Mouse (Mus musculus): ENCODE data around the gene Ror1. TPM values are rescaled to one million over a fixed set of nuclear protein-coding genes. Genes with fewer than 3 reads are reported as not detected.

The Ror1 gene
- total RNA-seq, 1 experiment: 2.2 TPM

DNA sequence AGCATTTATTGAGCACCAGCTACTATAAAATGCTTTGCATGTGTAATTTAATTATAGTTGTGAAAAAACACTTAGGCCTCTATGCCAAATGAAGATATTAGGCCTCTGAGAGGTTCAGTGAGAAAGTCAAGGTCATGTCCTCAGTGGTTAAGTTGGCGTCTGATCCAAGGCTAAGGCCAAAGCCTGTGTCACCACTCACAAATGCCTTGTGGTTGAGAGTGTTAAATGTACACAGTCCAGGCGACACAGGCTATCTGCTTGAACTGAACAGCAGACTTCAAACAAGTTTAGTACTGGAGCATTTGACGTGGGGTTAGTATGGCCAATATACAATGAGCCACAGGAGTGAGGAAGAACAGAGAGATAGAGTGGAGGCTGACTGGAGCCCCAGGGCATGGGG is 132.5 kb downstream of the Ror1 start:
- Histone ChIP-seq H3K9me3 (ENCODE audit: control insufficient read depth, insufficient read depth, low read depth, low read length) (no peaks in the 10 kb centered on the region), H3K27ac (ENCODE audit: insufficient read depth, low read depth, low read length, poor library complexity, severe bottlenecking) (no peak overlapping the region), H3K4me3 (ENCODE audit: insufficient read depth in 1 of 2, low read depth in 1 of 2, low read length in 2 of 2, poor library complexity in 1 of 2, severe bottlenecking in 1 of 2) (no peak overlapping the region), H3K4me1 (ENCODE audit: control insufficient read depth in 2 of 2, insufficient read depth in 2 of 2, low read length in 2 of 2, poor library complexity in 1 of 2) (no peaks in the 10 kb centered on the region), H3K36me3 (ENCODE audit: control insufficient read depth, insufficient read depth, low read length, poor library complexity, severe bottlenecking) (no peaks in the 10 kb centered on the region), H3K9ac (ENCODE audit: insufficient read depth, low read depth, low read length, poor library complexity, severe bottlenecking) (no peak overlapping the region)
- TF ChIP-seq CHD2 (IDR thresholded peaks at IDR 0.05; ENCODE audit: low read depth, low read length) (no peak), ZNF384 (IDR thresholded peaks at IDR 0.05; ENCODE audit: low read depth, low read length) (no peak), HCFC1 (IDR thresholded peaks at IDR 0.05; ENCODE audit: borderline replicate concordance, insufficient read depth, low read length) (no peak), ZC3H11A (IDR thresholded peaks at IDR 0.05; ENCODE audit: borderline replicate concordance, low read depth, low read length) (no peak), MAFK (IDR thresholded peaks at IDR 0.05; ENCODE audit: insufficient read depth, low read depth, low read length) (no peak)
- DNase-seq (ENCODE audit: low read depth, low spot score): no peak
- in situ Hi-C loops (cut with MboI; ENCODE audit: low sequenced_read_pairs in 2 of 2, unreplicated experiment in 2 of 2): no loop called here

GRCm38 (mm10) chr4:100230245-100230644 is 134.7 kb downstream of the Ror1 start:
- Histone ChIP-seq H3K4me1 (ENCODE audit: control insufficient read depth in 2 of 2, insufficient read depth in 2 of 2, low read length in 2 of 2, poor library complexity in 1 of 2) (no peaks in the 10 kb centered on the region), H3K9me3 (ENCODE audit: control insufficient read depth, insufficient read depth, low read depth, low read length) (no peaks in the 10 kb centered on the region), H3K9ac (ENCODE audit: insufficient read depth, low read depth, low read length, poor library complexity, severe bottlenecking) (no peak overlapping the region), H3K4me3 (ENCODE audit: insufficient read depth in 1 of 2, low read depth in 1 of 2, low read length in 2 of 2, poor library complexity in 1 of 2, severe bottlenecking in 1 of 2) (no peak overlapping the region), H3K36me3 (ENCODE audit: control insufficient read depth, insufficient read depth, low read length, poor library complexity, severe bottlenecking) (no peaks in the 10 kb centered on the region), H3K27ac (ENCODE audit: insufficient read depth, low read depth, low read length, poor library complexity, severe bottlenecking) (no peak overlapping the region)
- TF ChIP-seq ZNF384 (IDR thresholded peaks at IDR 0.05; ENCODE audit: low read depth, low read length) (no peak), MAFK (IDR thresholded peaks at IDR 0.05; ENCODE audit: insufficient read depth, low read depth, low read length) (no peak), ZC3H11A (IDR thresholded peaks at IDR 0.05; ENCODE audit: borderline replicate concordance, low read depth, low read length) (no peak), CHD2 (IDR thresholded peaks at IDR 0.05; ENCODE audit: low read depth, low read length) (no peak), HCFC1 (IDR thresholded peaks at IDR 0.05; ENCODE audit: borderline replicate concordance, insufficient read depth, low read length) (no peak)
- in situ Hi-C loops (cut with MboI; ENCODE audit: low sequenced_read_pairs in 2 of 2, unreplicated experiment in 2 of 2): no loop called here
- DNase-seq (ENCODE audit: low read depth, low spot score): no peak

DNA sequence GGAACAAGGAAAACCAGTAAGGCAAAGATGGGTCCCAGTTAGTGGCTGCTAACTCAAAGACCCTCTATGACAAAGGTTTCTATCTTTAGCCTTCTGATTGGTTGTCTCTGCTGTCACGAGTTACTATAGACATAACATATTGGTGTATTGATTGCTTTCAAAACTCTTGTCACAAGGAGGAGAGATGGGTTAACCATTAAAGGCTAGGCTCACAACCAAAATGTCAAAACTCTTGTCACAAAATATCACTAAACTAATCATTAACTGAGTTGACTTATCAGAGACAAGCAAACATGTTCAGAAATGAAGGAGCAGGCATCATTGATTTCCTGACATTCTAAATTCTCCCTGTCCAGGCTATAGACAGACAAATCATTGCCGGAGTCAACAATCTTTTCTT is 135.4 kb downstream of the Ror1 start:
- TF ChIP-seq HCFC1 (IDR thresholded peaks at IDR 0.05; ENCODE audit: borderline replicate concordance, insufficient read depth, low read length): no peak
- TF ChIP-seq MAFK (IDR thresholded peaks at IDR 0.05; ENCODE audit: insufficient read depth, low read depth, low read length): no peak
- no peak for TF ChIP-seq ZNF384 (IDR thresholded peaks at IDR 0.05; ENCODE audit: low read depth, low read length)
- no peak for TF ChIP-seq CHD2 (IDR thresholded peaks at IDR 0.05; ENCODE audit: low read depth, low read length)
- TF ChIP-seq ZC3H11A (IDR thresholded peaks at IDR 0.05; ENCODE audit: borderline replicate concordance, low read depth, low read length): no peak

DNA sequence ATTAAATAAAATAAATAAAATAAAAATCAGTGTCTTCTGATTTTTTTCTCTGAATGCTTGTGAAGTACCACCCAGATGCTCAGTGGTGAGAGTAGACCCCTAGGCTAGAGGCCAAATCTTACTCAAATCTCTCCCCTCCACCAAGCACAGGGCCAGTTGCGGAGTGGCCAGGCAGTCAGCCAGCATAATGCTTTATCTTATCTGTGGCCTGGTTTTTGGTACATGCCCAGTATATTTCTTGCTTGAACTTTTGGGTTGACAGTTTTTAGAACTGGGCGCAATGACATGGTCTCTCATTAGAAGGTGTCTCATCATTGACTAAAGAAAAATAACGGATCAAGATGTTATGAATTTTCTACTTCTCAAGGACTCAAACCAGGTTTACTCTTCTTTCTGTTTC is 136.3 kb downstream of the Ror1 start:
- H3K4me1 ChIP-seq (ENCODE audit: control insufficient read depth in 2 of 2, insufficient read depth in 2 of 2, low read length in 2 of 2, poor library complexity in 1 of 2): no peaks in the 10 kb centered on the region
- no peak for DNase-seq (ENCODE audit: low read depth, low spot score)
- no peaks in the 10 kb centered on the region for H3K9me3 ChIP-seq (ENCODE audit: control insufficient read depth, insufficient read depth, low read depth, low read length)
- H3K9ac ChIP-seq (ENCODE audit: insufficient read depth, low read depth, low read length, poor library complexity, severe bottlenecking): no peak overlapping the region
- H3K27ac ChIP-seq (ENCODE audit: insufficient read depth, low read depth, low read length, poor library complexity, severe bottlenecking): no peak overlapping the region
- in situ Hi-C loops (cut with MboI; ENCODE audit: low sequenced_read_pairs in 2 of 2, unreplicated experiment in 2 of 2): no loop called here
- no peak for TF ChIP-seq MAFK (IDR thresholded peaks at IDR 0.05; ENCODE audit: insufficient read depth, low read depth, low read length)
- TF ChIP-seq CHD2 (IDR thresholded peaks at IDR 0.05; ENCODE audit: low read depth, low read length): no peak
- TF ChIP-seq ZNF384 (IDR thresholded peaks at IDR 0.05; ENCODE audit: low read depth, low read length): no peak
- no peak for TF ChIP-seq HCFC1 (IDR thresholded peaks at IDR 0.05; ENCODE audit: borderline replicate concordance, insufficient read depth, low read length)
- no peak for TF ChIP-seq ZC3H11A (IDR thresholded peaks at IDR 0.05; ENCODE audit: borderline replicate concordance, low read depth, low read length)
- H3K4me3 ChIP-seq (ENCODE audit: insufficient read depth in 1 of 2, low read depth in 1 of 2, low read length in 2 of 2, poor library complexity in 1 of 2, severe bottlenecking in 1 of 2): no peak overlapping the region
- H3K36me3 ChIP-seq (ENCODE audit: control insufficient read depth, insufficient read depth, low read length, poor library complexity, severe bottlenecking): no peaks in the 10 kb centered on the region

More for the DNA sequence above, 135.4 kb downstream of the Ror1 start:
- H3K36me3 ChIP-seq (ENCODE audit: control insufficient read depth, insufficient read depth, low read length, poor library complexity, severe bottlenecking): no peaks in the 10 kb centered on the region
- no peak overlapping the region for H3K27ac ChIP-seq (ENCODE audit: insufficient read depth, low read depth, low read length, poor library complexity, severe bottlenecking)
- no peaks in the 10 kb centered on the region for H3K4me1 ChIP-seq (ENCODE audit: control insufficient read depth in 2 of 2, insufficient read depth in 2 of 2, low read length in 2 of 2, poor library complexity in 1 of 2)
- DNase-seq (ENCODE audit: low read depth, low spot score): no peak
- no peaks in the 10 kb centered on the region for H3K9me3 ChIP-seq (ENCODE audit: control insufficient read depth, insufficient read depth, low read depth, low read length)
- H3K4me3 ChIP-seq (ENCODE audit: insufficient read depth in 1 of 2, low read depth in 1 of 2, low read length in 2 of 2, poor library complexity in 1 of 2, severe bottlenecking in 1 of 2): no peak overlapping the region
- in situ Hi-C loops (cut with MboI; ENCODE audit: low sequenced_read_pairs in 2 of 2, unreplicated experiment in 2 of 2): no loop called here
- H3K9ac ChIP-seq (ENCODE audit: insufficient read depth, low read depth, low read length, poor library complexity, severe bottlenecking): no peak overlapping the region

GRCm38 (mm10) chr4:100232541-100232940 is 136.9 kb downstream of the Ror1 start:
- H3K4me1 ChIP-seq (ENCODE audit: control insufficient read depth in 2 of 2, insufficient read depth in 2 of 2, low read length in 2 of 2, poor library complexity in 1 of 2): no peaks in the 10 kb centered on the region
- no peak for TF ChIP-seq ZNF384 (IDR thresholded peaks at IDR 0.05; ENCODE audit: low read depth, low read length)
- TF ChIP-seq HCFC1 (IDR thresholded peaks at IDR 0.05; ENCODE audit: borderline replicate concordance, insufficient read depth, low read length): no peak
- no peak for TF ChIP-seq CHD2 (IDR thresholded peaks at IDR 0.05; ENCODE audit: low read depth, low read length)
- no peak for TF ChIP-seq ZC3H11A (IDR thresholded peaks at IDR 0.05; ENCODE audit: borderline replicate concordance, low read depth, low read length)
- TF ChIP-seq MAFK (IDR thresholded peaks at IDR 0.05; ENCODE audit: insufficient read depth, low read depth, low read length): no peak
- H3K9ac ChIP-seq (ENCODE audit: insufficient read depth, low read depth, low read length, poor library complexity, severe bottlenecking): no peak overlapping the region
- in situ Hi-C loops (cut with MboI; ENCODE audit: low sequenced_read_pairs in 2 of 2, unreplicated experiment in 2 of 2): no loop called here
- H3K27ac ChIP-seq (ENCODE audit: insufficient read depth, low read depth, low read length, poor library complexity, severe bottlenecking): no peak overlapping the region
- H3K9me3 ChIP-seq (ENCODE audit: control insufficient read depth, insufficient read depth, low read depth, low read length): no peaks in the 10 kb centered on the region
- DNase-seq (ENCODE audit: low read depth, low spot score): no peak
- no peaks in the 10 kb centered on the region for H3K36me3 ChIP-seq (ENCODE audit: control insufficient read depth, insufficient read depth, low read length, poor library complexity, severe bottlenecking)
- no peak overlapping the region for H3K4me3 ChIP-seq (ENCODE audit: insufficient read depth in 1 of 2, low read depth in 1 of 2, low read length in 2 of 2, poor library complexity in 1 of 2, severe bottlenecking in 1 of 2)
